Mouse (Mus musculus): ENCODE measurements around the gene Cpeb2. TPM values are rescaled to one million over a fixed set of nuclear protein-coding genes. Genes with fewer than 3 reads are reported as not detected.

The Cpeb2 gene
- polyA plus RNA-seq, 1 experiment from 2014 or later: 1.8 TPM

GRCm38 (mm10) chr5:43289752-43290446 lies 56.9 kb downstream of the Cpeb2 start:
- H3K27ac ChIP-seq (ENCODE audit: low read depth): no peak overlapping the region
- H3K9me3 ChIP-seq (ENCODE audit: low read depth, low read length): no peaks in the 10 kb centered on the region
- TF ChIP-seq CTCF (IDR thresholded peaks at IDR 0.05; ENCODE audit: low read depth): no peak
- H3K9ac ChIP-seq: no peak overlapping the region
- 57% methylated on average over 8 of the region's 8 CpGs for WGBS
- ATAC-seq (ENCODE audit: insufficient read depth) (peak; percentile 88), DNase-seq (peak; percentile 29)
- no peak overlapping the region for H3K4me3 ChIP-seq (ENCODE audit: low read depth, low read length)
- H3K36me3 ChIP-seq (ENCODE audit: insufficient read depth): no peaks in the 10 kb centered on the region
- H3K4me1 ChIP-seq (ENCODE audit: insufficient read depth): no peaks in the 10 kb centered on the region
- no peak overlapping the region for H3K4me2 ChIP-seq
- H3K27me3 ChIP-seq (ENCODE audit: insufficient read depth, low read length): no peaks in the 10 kb centered on the region

- Histone ChIP-seq H3K36me3 (ENCODE audit: insufficient read depth) (no peaks in the 10 kb centered on the region), H3K4me1 (ENCODE audit: insufficient read depth) (no peaks in the 10 kb centered on the region)
Measured at GRCm38 (mm10) chr5:43293136-43293535, 60.2 kb downstream of the Cpeb2 start.

GRCm38 (mm10) chr5:43297459-43297858 lies 64.5 kb downstream of the Cpeb2 start:
- no peaks in the 10 kb centered on the region for H3K9me3 ChIP-seq (ENCODE audit: low read depth, low read length)
- H3K36me3 ChIP-seq (ENCODE audit: insufficient read depth): no peaks in the 10 kb centered on the region
- H3K4me2 ChIP-seq: no peak overlapping the region
- 51% methylated on average over 7 of the region's 7 CpGs for WGBS
- no peak overlapping the region for H3K27ac ChIP-seq (ENCODE audit: low read depth)
- H3K4me1 ChIP-seq (ENCODE audit: insufficient read depth): no peaks in the 10 kb centered on the region
- no peak for TF ChIP-seq CTCF (IDR thresholded peaks at IDR 0.05; ENCODE audit: low read depth)
- DNase-seq (peak; percentile 30), ATAC-seq (ENCODE audit: insufficient read depth) (no peak)
- no peak overlapping the region for H3K4me3 ChIP-seq (ENCODE audit: low read depth, low read length)
- no peaks in the 10 kb centered on the region for H3K27me3 ChIP-seq (ENCODE audit: insufficient read depth, low read length)
- H3K9ac ChIP-seq: no peak overlapping the region

More at GRCm38 (mm10) chr5:43293136-43293535, 60.2 kb downstream of the Cpeb2 start:
- ATAC-seq (ENCODE audit: insufficient read depth) (no peak), DNase-seq (no peak)
- Histone ChIP-seq H3K27ac (ENCODE audit: low read depth) (no peak overlapping the region), H3K9ac (no peak overlapping the region), H3K9me3 (ENCODE audit: low read depth, low read length) (no peaks in the 10 kb centered on the region), H3K4me3 (ENCODE audit: low read depth, low read length) (no peak overlapping the region), H3K4me2 (no peak overlapping the region), H3K27me3 (ENCODE audit: insufficient read depth, low read length) (no peaks in the 10 kb centered on the region)
- WGBS: 88% methylated on average over 4 of the region's 4 CpGs
- no peak for TF ChIP-seq CTCF (IDR thresholded peaks at IDR 0.05; ENCODE audit: low read depth)

GRCm38 (mm10) chr5:43298975-43299374 lies 66.0 kb downstream of the Cpeb2 start:
- no peak overlapping the region for H3K4me2 ChIP-seq
- no peaks in the 10 kb centered on the region for H3K36me3 ChIP-seq (ENCODE audit: insufficient read depth)
- peak; percentile 29 for DNase-seq
- H3K27me3 ChIP-seq (ENCODE audit: insufficient read depth, low read length): no peaks in the 10 kb centered on the region
- no peak for TF ChIP-seq CTCF (IDR thresholded peaks at IDR 0.05; ENCODE audit: low read depth)
- no peak overlapping the region for H3K9ac ChIP-seq
- peak; percentile 47; the same call in 1 of the 2 replicates for ATAC-seq (ENCODE audit: insufficient read depth)
- 78% methylated on average over 2 of the region's 2 CpGs for WGBS
- no peaks in the 10 kb centered on the region for H3K9me3 ChIP-seq (ENCODE audit: low read depth, low read length)
- no peaks in the 10 kb centered on the region for H3K4me1 ChIP-seq (ENCODE audit: insufficient read depth)
- no peak overlapping the region for H3K27ac ChIP-seq (ENCODE audit: low read depth)
- H3K4me3 ChIP-seq (ENCODE audit: low read depth, low read length): no peak overlapping the region

GRCm38 (mm10) chr5:43300076-43300475 lies 67.1 kb downstream of the Cpeb2 start:
- no peaks in the 10 kb centered on the region for H3K27me3 ChIP-seq (ENCODE audit: insufficient read depth, low read length)
- peak; percentile 31 for DNase-seq
- no peak for TF ChIP-seq CTCF (IDR thresholded peaks at IDR 0.05; ENCODE audit: low read depth)
- no peak overlapping the region for H3K27ac ChIP-seq (ENCODE audit: low read depth)
- H3K4me2 ChIP-seq: no peak overlapping the region
- no peak for ATAC-seq (ENCODE audit: insufficient read depth)
- no peaks in the 10 kb centered on the region for H3K9me3 ChIP-seq (ENCODE audit: low read depth, low read length)
- 86% methylated on average over 5 of the region's 5 CpGs for WGBS
- H3K4me1 ChIP-seq (ENCODE audit: insufficient read depth): no peaks in the 10 kb centered on the region
- H3K9ac ChIP-seq: no peak overlapping the region
- H3K4me3 ChIP-seq (ENCODE audit: low read depth, low read length): no peak overlapping the region
- no peaks in the 10 kb centered on the region for H3K36me3 ChIP-seq (ENCODE audit: insufficient read depth)

GRCm38 (mm10) chr5:43300979-43301378 lies 68.0 kb downstream of the Cpeb2 start:
- Histone ChIP-seq H3K27ac (ENCODE audit: low read depth) (no peak overlapping the region), H3K4me1 (ENCODE audit: insufficient read depth) (no peaks in the 10 kb centered on the region), H3K4me3 (ENCODE audit: low read depth, low read length) (no peak overlapping the region), H3K36me3 (ENCODE audit: insufficient read depth) (no peaks in the 10 kb centered on the region), H3K9me3 (ENCODE audit: low read depth, low read length) (no peaks in the 10 kb centered on the region), H3K4me2 (no peak overlapping the region), H3K9ac (no peak overlapping the region), H3K27me3 (ENCODE audit: insufficient read depth, low read length) (no peaks in the 10 kb centered on the region)
- ATAC-seq (ENCODE audit: insufficient read depth) (no peak), DNase-seq (no peak)
- TF ChIP-seq CTCF (IDR thresholded peaks at IDR 0.05; ENCODE audit: low read depth): no peak
- 28% methylated on average over 3 of the region's 3 CpGs for WGBS

- no peak overlapping the region for H3K27ac ChIP-seq (ENCODE audit: low read depth)
- WGBS: 35% methylated on average over 1 of the region's 1 CpGs
- H3K9ac ChIP-seq: no peak overlapping the region
- no peaks in the 10 kb centered on the region for H3K36me3 ChIP-seq (ENCODE audit: insufficient read depth)
- ATAC-seq (ENCODE audit: insufficient read depth): no peak
- no peaks in the 10 kb centered on the region for H3K4me1 ChIP-seq (ENCODE audit: insufficient read depth)
- no peak for DNase-seq
- H3K4me3 ChIP-seq (ENCODE audit: low read depth, low read length): no peak overlapping the region
- H3K9me3 ChIP-seq (ENCODE audit: low read depth, low read length): no peaks in the 10 kb centered on the region
- no peak for TF ChIP-seq CTCF (IDR thresholded peaks at IDR 0.05; ENCODE audit: low read depth)
- H3K27me3 ChIP-seq (ENCODE audit: insufficient read depth, low read length): no peaks in the 10 kb centered on the region
- H3K4me2 ChIP-seq: no peak overlapping the region
Measured at GRCm38 (mm10) chr5:43303504-43303903, 70.5 kb downstream of the Cpeb2 start.
